Mouse (Mus musculus) embryo, embryonic 11 days (tissue): ENCODE results near the gene 4930503B20Rik.

Source experiments
- DNase-seq: peaks from one replicate; pipeline ENCODE4 v3.0.0-alpha.2; 2015

The 4930503B20Rik gene

GRCm38 (mm10) chr3:146651217-146651616 is at the start of gene 4930503B20Rik:
TSS of gene 4930503B20Rik (minus strand) at chr3:146651317.
- no peak for DNase-seq

- no peak for DNase-seq
Measured at GRCm38 (mm10) chr3:146700051-146700450, 48.9 kb upstream of the 4930503B20Rik start.

- DNase-seq, result no peak
Measured at GRCm38 (mm10) chr3:146698982-146699381, 47.9 kb upstream of the 4930503B20Rik start.

GRCm38 (mm10) chr3:146692547-146692946 is 41.4 kb upstream of the 4930503B20Rik start:
- no peak for DNase-seq

- DNase-seq, result no peak
Measured at GRCm38 (mm10) chr3:146687121-146687725, 36.1 kb upstream of the 4930503B20Rik start.

- no peak for DNase-seq
Measured at GRCm38 (mm10) chr3:146686428-146686827, 35.3 kb upstream of the 4930503B20Rik start.

GRCm38 (mm10) chr3:146684811-146685675 is 33.9 kb upstream of the 4930503B20Rik start, which contains the start of gene Samd13:
TSS of gene Samd13 (minus strand) at chr3:146685592.
- DNase-seq, result peak; percentile 93

GRCm38 (mm10) chr3:146683095-146683494 is 32.0 kb upstream of the 4930503B20Rik start:
- no peak for DNase-seq

- peak; percentile 50 for DNase-seq
Measured at GRCm38 (mm10) chr3:146682140-146682651, 31.1 kb upstream of the 4930503B20Rik start.

- DNase-seq, result no peak
Measured at GRCm38 (mm10) chr3:146681696-146682095, 30.6 kb upstream of the 4930503B20Rik start.

- no peak for DNase-seq
Measured at GRCm38 (mm10) chr3:146680625-146681024, 29.5 kb upstream of the 4930503B20Rik start.

GRCm38 (mm10) chr3:146679646-146680045 is 28.5 kb upstream of the 4930503B20Rik start:
- no peak for DNase-seq

- DNase-seq, result no peak
Measured at GRCm38 (mm10) chr3:146676193-146676592, 25.1 kb upstream of the 4930503B20Rik start.

- no peak for DNase-seq
Measured at GRCm38 (mm10) chr3:146675101-146675500, 24.0 kb upstream of the 4930503B20Rik start.

- no peak for DNase-seq
Measured at GRCm38 (mm10) chr3:146671121-146671520, 20.0 kb upstream of the 4930503B20Rik start.

GRCm38 (mm10) chr3:146661907-146662306 is 10.8 kb upstream of the 4930503B20Rik start:
- no peak for DNase-seq

GRCm38 (mm10) chr3:146661001-146661400 is 9.9 kb upstream of the 4930503B20Rik start:
- no peak for DNase-seq

GRCm38 (mm10) chr3:146659321-146659720 is 8.2 kb upstream of the 4930503B20Rik start:
- DNase-seq, result no peak

GRCm38 (mm10) chr3:146658061-146658639 is 7.0 kb upstream of the 4930503B20Rik start:
- DNase-seq, result no peak

- no peak for DNase-seq
Measured at GRCm38 (mm10) chr3:146657433-146657832, 6.3 kb upstream of the 4930503B20Rik start.

GRCm38 (mm10) chr3:146655111-146655577 is 4.0 kb upstream of the 4930503B20Rik start:
- peak; percentile 31 for DNase-seq

- no peak for DNase-seq
Measured at GRCm38 (mm10) chr3:146653692-146654091, 2.6 kb upstream of the 4930503B20Rik start.

GRCm38 (mm10) chr3:146652431-146652830 is 1.3 kb upstream of the 4930503B20Rik start:
- DNase-seq, result no peak
